Mouse (Mus musculus) E14TG2a.4 (cell line): ENCODE data around the gene Car15.

Experiments used
- CTCF ChIP-seq: conservative IDR thresholded peaks from 2 replicates; pipeline ENCODE4 v1.5.1; 2014; ENCODE audit warnings: low read length
- NANOG ChIP-seq: IDR thresholded peaks from 2 replicates; pipeline ENCODE4 v1.6.1; 2014; ENCODE audit warnings: borderline replicate concordance, low read length, mixed read lengths
- POU5F1 ChIP-seq: IDR thresholded peaks from 2 replicates; pipeline ENCODE4 v1.6.1; 2014; ENCODE audit warnings: low read length, borderline replicate concordance

GRCm38 (mm10) chr16:17795643-17796042, 42.5 kb downstream of the Car15 start:
- no peak for TF ChIP-seq CTCF
- no peak for TF ChIP-seq NANOG
- TF ChIP-seq POU5F1, result no peak
